Mouse (Mus musculus) CH12.LX (cell line): ENCODE data around the gene Tpi1. TPM values are rescaled to one million over a fixed set of nuclear protein-coding genes. Genes with fewer than 3 reads are reported as not detected.

Source experiments
- DNase-seq: peaks from one replicate; pipeline ENCODE4 v3.0.0-alpha.2; 2013; ENCODE audit errors: extremely low read depth
- H3K27ac ChIP-seq: 2 replicates; pipeline ENCODE4 v1.5.1; 2012; ENCODE audit warnings: low read depth, mild to moderate bottlenecking, control low read depth, moderate library complexity; ENCODE audit not compliant: insufficient read depth
- H3K27me3 ChIP-seq: replicated peaks from 2 replicates; pipeline ENCODE3; 2012; ENCODE audit warnings: inconsistent platforms
- H3K36me3 ChIP-seq, 2 experiments: replicated peaks in 1 of 2; 2 replicates each; pipeline versions ENCODE3 to v1.6.1; 2012; ENCODE audit warnings: inconsistent platforms in 1 of 2, low read length in 1 of 2, mild to moderate bottlenecking in 1 of 2, mixed read lengths in 1 of 2, moderate library complexity in 1 of 2; ENCODE audit not compliant: control insufficient read depth in 1 of 2, insufficient read depth in 1 of 2
- H3K4me1 ChIP-seq, 2 experiments: 2 replicates each; pipeline ENCODE4 v1.6.1; 2012; ENCODE audit warnings: inconsistent platforms in 1 of 2, moderate library complexity in 1 of 2; ENCODE audit not compliant: insufficient read depth in 2 of 2, control insufficient read depth in 1 of 2
- H3K4me2 ChIP-seq: 2 replicates; pipeline ENCODE4 v1.6.1; 2012; ENCODE audit warnings: low read depth, mild to moderate bottlenecking, control low read depth; ENCODE audit not compliant: poor library complexity, insufficient read depth, severe bottlenecking
- H3K4me3 ChIP-seq, 3 experiments: fragments of 150-350 bp in 1 of 3; sonication (generic) in 1 of 3; replicated peaks in 1 of 3; 2 replicates each; pipeline versions ENCODE3 to v1.5.1; 2011 to 2012; ENCODE audit warnings: low read depth in 2 of 3, low read length in 2 of 3, mild to moderate bottlenecking in 2 of 3, moderate library complexity in 2 of 3, control low read depth in 1 of 3, improper control_type of control experiment in 1 of 3, inconsistent platforms in 1 of 3, mixed read lengths in 1 of 3; ENCODE audit not compliant: poor library complexity in 1 of 3
- H3K79me2 ChIP-seq: replicated peaks from 2 replicates; pipeline ENCODE4 v1.6.1; 2012; ENCODE audit warnings: mild to moderate bottlenecking, moderate library complexity; ENCODE audit not compliant: control insufficient read depth, poor library complexity, insufficient read depth, severe bottlenecking; ENCODE audit errors: extremely low read depth
- H3K9ac ChIP-seq: 2 replicates; pipeline ENCODE4 v1.6.1; 2012; ENCODE audit warnings: low read depth, mild to moderate bottlenecking, control low read depth, moderate library complexity; ENCODE audit not compliant: insufficient read depth
- H3K9me3 ChIP-seq: replicated peaks from 2 replicates; pipeline ENCODE3; 2012; ENCODE audit warnings: low read length, inconsistent platforms, mixed read lengths
- CHD2 ChIP-seq: IDR thresholded peaks from 2 replicates; pipeline ENCODE4 v1.6.1; 2011; ENCODE audit warnings: low read length, improper control_type of control experiment
- CTCF ChIP-seq, 2 experiments: IDR thresholded peaks in 1 of 2; conservative IDR thresholded peaks in 1 of 2; 2 replicates each; pipeline ENCODE4 v1.5.1; 2011 to 2012; ENCODE audit warnings: low read depth in 2 of 2, low read length in 2 of 2, improper control_type of control experiment in 1 of 2, inconsistent platforms in 1 of 2, mild to moderate bottlenecking in 1 of 2, moderate library complexity in 1 of 2
- E2F4 ChIP-seq: IDR thresholded peaks from 2 replicates; pipeline ENCODE4 v1.6.1; 2011; ENCODE audit warnings: low read depth, low read length, improper control_type of control experiment; ENCODE audit not compliant: insufficient replicate concordance
- ELF1 ChIP-seq: IDR thresholded peaks from 2 replicates; pipeline ENCODE4 v1.6.1; 2014; ENCODE audit warnings: low read depth, mild to moderate bottlenecking, inconsistent platforms, low read length, improper control_type of control experiment
- EP300 ChIP-seq: IDR thresholded peaks from 2 replicates; pipeline ENCODE4 v1.6.1; 2011; ENCODE audit warnings: low read length, improper control_type of control experiment
- ETS1 ChIP-seq: conservative IDR thresholded peaks from 2 replicates; pipeline ENCODE4 v1.6.1; 2012; ENCODE audit warnings: low read depth, mild to moderate bottlenecking, inconsistent platforms, low read length, improper control_type of control experiment, moderate library complexity
- GABPA ChIP-seq: IDR thresholded peaks from 2 replicates; pipeline ENCODE4 v1.6.1; 2012; ENCODE audit warnings: low read depth, low read length, improper control_type of control experiment, inconsistent platforms; ENCODE audit not compliant: insufficient replicate concordance
- HCFC1 ChIP-seq: IDR thresholded peaks from 2 replicates; pipeline ENCODE4 v1.6.1; 2012; ENCODE audit warnings: low read depth, mild to moderate bottlenecking, inconsistent platforms, low read length, improper control_type of control experiment
- IRF4 ChIP-seq: IDR thresholded peaks from 2 replicates; pipeline ENCODE4 v1.6.1; 2014; ENCODE audit warnings: low read depth, mild to moderate bottlenecking, inconsistent platforms, low read length, improper control_type of control experiment
- JUN ChIP-seq: IDR thresholded peaks from 2 replicates; pipeline ENCODE4 v1.6.1; 2011; ENCODE audit warnings: low read depth, mild to moderate bottlenecking, low read length, improper control_type of control experiment, moderate library complexity; ENCODE audit not compliant: insufficient read depth
- MAFK ChIP-seq: IDR thresholded peaks from 2 replicates; pipeline ENCODE4 v1.6.1; 2011; ENCODE audit warnings: low read length, improper control_type of control experiment; ENCODE audit not compliant: insufficient replicate concordance
- MAX ChIP-seq: IDR thresholded peaks from 2 replicates; pipeline ENCODE4 v1.6.1; 2011; ENCODE audit warnings: low read length, improper control_type of control experiment
- MEF2A ChIP-seq: IDR thresholded peaks from 2 replicates; pipeline ENCODE4 v1.6.1; 2014; ENCODE audit warnings: low read depth, mild to moderate bottlenecking, inconsistent platforms, low read length, improper control_type of control experiment, borderline replicate concordance
- MYC ChIP-seq: IDR thresholded peaks from 2 replicates; pipeline ENCODE4 v1.6.1; 2011; ENCODE audit warnings: low read depth, mild to moderate bottlenecking, improper control_type of control experiment, low read length
- POLR2A ChIP-seq: IDR thresholded peaks from 2 replicates; pipeline ENCODE4 v1.6.1; 2011; ENCODE audit warnings: low read depth, mild to moderate bottlenecking, improper control_type of control experiment, low read length
- RAD21 ChIP-seq: IDR thresholded peaks from 2 replicates; pipeline ENCODE4 v1.6.1; 2011; ENCODE audit warnings: low read depth, mild to moderate bottlenecking, low read length, improper control_type of control experiment, moderate library complexity
- SIN3A ChIP-seq: IDR thresholded peaks from 2 replicates; pipeline ENCODE4 v1.6.1; 2012; ENCODE audit warnings: low read length, improper control_type of control experiment, inconsistent platforms
- SMC3 ChIP-seq: IDR thresholded peaks from 2 replicates; pipeline ENCODE4 v1.6.1; 2011; ENCODE audit warnings: low read depth, low read length, improper control_type of control experiment
- TCF12 ChIP-seq: IDR thresholded peaks from 2 replicates; pipeline ENCODE4 v1.6.1; 2014; ENCODE audit warnings: low read depth, mild to moderate bottlenecking, inconsistent platforms, low read length, improper control_type of control experiment
- USF2 ChIP-seq: conservative IDR thresholded peaks from 2 replicates; pipeline ENCODE4 v1.6.1; 2011; ENCODE audit warnings: low read depth, low read length, improper control_type of control experiment
- ZC3H11A ChIP-seq: IDR thresholded peaks from 2 replicates; pipeline ENCODE4 v1.6.1; 2012; ENCODE audit warnings: low read depth, mild to moderate bottlenecking, inconsistent platforms, low read length, improper control_type of control experiment
- dilution Hi-C: fragments of 300-500 bp; cut with MboI; formaldehyde crosslinking; loops from 2 replicates; pipeline ENCODE4 v1.14.3; 2020; ENCODE audit warnings: low sequenced_read_pairs; ENCODE audit not compliant: extremely low pct_unique_long_range_greater_than_20kb, extremely low pct_ligation_motif_present
- in situ Hi-C: fragments of 300-500 bp; cut with MboI; formaldehyde crosslinking; loops from 3 replicates; pipeline ENCODE4 v1.14.3; 2019; ENCODE audit warnings: low sequenced_read_pairs, low pct_ligation_motif_present, low pct_unique_long_range_greater_than_20kb, mixed read lengths
- polyA plus RNA-seq: library from polyadenylated mRNA; unstranded; fragments of >175 nt; gene quantifications from 2 replicates; pipeline ENCODE4 v1.2.1, GENCODE M21; 2012; ENCODE audit warnings: low read depth; ENCODE audit not compliant: insufficient read length
- total RNA-seq, 2 experiments: library from RNA; depleted of rRNA; stranded (reverse); fragments of 300-350 nt in 1 of 2; fragments of >200 nt in 1 of 2; gene quantifications; 2 replicates each; pipeline ENCODE4 v1.2.3; 2012 to 2014

Tpi1 gene
- total and polyA plus RNA-seq, 3 experiments: 758 to 1,645 (median 1,303) TPM

DNA sequence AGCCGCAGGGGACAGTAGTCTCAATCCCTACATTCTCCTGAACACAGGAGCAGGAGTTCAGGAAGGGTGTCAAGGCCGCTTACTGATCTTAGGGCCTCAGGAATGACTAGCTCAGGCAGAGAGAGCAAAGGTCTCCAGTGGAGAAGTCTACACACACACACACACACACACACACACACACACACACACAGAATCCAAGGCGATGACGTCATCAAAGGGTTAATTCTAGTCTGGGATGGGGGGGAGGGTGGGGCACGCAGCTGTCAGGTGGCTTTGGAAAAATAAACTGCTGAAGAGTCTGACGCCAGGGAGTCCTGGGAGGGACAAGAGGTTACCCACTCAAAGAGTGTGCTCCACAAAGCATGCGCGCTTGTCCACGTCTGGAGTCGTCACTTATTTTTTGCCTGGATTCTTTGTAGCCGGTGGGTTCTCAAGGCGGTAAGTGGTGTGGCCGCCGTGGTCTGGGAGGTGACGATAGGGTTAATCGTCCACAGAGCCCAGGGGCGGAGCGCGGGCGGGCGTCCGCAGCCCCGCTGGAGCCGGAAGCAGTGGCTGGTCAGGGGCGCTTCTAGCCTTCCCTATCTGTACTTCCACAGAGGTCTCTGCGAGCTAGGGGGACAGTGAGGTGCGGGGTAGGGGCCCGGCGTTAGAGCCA lies 5.6 kb downstream of the Tpi1 start, which contains the start of gene Spsb2:
Gene Spsb2 (plus strand): TSS at position 304 of the 655 bp plus-strand sequence.
- dilution Hi-C loops (no loop called here), in situ Hi-C loops (no loop called here)
- H3K79me2 ChIP-seq: peaks cover 19% of the 10 kb centered on the region
- H3K27ac ChIP-seq: peak within 1 kb of the TSS; percentile 47
- no peak for TF ChIP-seq RAD21
- 0 out of 2 replicates have a peak, but pooled peaks have one; percentile 11 for TF ChIP-seq TCF12
- TF ChIP-seq ELF1: peak; percentile 48
- no peak for TF ChIP-seq JUN
- peak within 1 kb of the TSS; percentile 26 for H3K4me2 ChIP-seq
- H3K9me3 ChIP-seq: peaks cover 2% of the 10 kb centered on the region
- H3K4me1 ChIP-seq: peaks cover 0 to 46% of the 10 kb centered on the region in 2 experiments; a peak in 2 of 4 replicates
- no peaks in the 10 kb centered on the region for H3K27me3 ChIP-seq
- H3K36me3 ChIP-seq: peaks cover 23 to 52% of the 10 kb centered on the region in 2 experiments
- peak within 1 kb of the TSS in 2 of 3 experiments; percentile 30 to 66 for H3K4me3 ChIP-seq
- H3K9ac ChIP-seq: peak within 1 kb of the TSS; percentile 62
- no peak for DNase-seq

DNA sequence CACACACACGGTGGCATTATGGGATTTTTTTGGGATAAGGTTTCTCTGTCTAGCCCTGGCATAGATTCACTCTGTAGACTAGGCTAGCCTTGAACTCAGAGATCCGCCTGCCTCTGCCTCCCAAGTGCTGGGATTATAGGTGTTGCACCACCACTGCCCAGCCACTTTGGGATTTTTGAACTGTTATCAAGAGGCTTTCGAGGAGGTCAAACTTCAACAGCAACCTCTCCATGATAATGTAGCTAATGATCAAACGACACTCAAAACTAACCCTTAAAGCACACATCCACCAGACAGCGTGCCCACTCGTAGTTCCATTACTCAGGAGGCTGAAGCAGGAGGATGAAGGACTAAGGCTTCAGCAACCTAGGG lies 6.1 kb downstream of the Tpi1 start:
- Histone ChIP-seq H3K4me2 (peak overlapping the region; percentile 17; the same call in 1 of the 2 replicates), H3K4me3 (no peak overlapping the region), H3K4me1 (peaks cover 0 to 46% of the 10 kb centered on the region in 2 experiments; a peak in 2 of 4 replicates)
- TF ChIP-seq GABPA (no peak), ZC3H11A (no peak), POLR2A (no peak), CTCF (conservative IDR thresholded peaks at IDR 0.05 in 1 of 2, IDR thresholded peaks at IDR 0.05 in 1 of 2; ENCODE audit: low read depth in 2 of 2, low read length in 2 of 2) (no peak), USF2 (no peak), MAFK (no peak), SMC3 (no peak), MEF2A (no peak), EP300 (no peak), MAX (no peak), IRF4 (no peak), ETS1 (no peak), SIN3A (no peak), MYC (no peak), E2F4 (no peak), CHD2 (no peak), ELF1 (no peak), HCFC1 (no peak)
- TF ChIP-seq, all 38 proteins: peak for 0
- in situ Hi-C loops: no loop called here
- H3K9ac ChIP-seq: no peak overlapping the region
- dilution Hi-C loops: no loop called here
- peaks cover 23 to 52% of the 10 kb centered on the region in 2 experiments for H3K36me3 ChIP-seq
- no peak for DNase-seq
- no peak overlapping the region for H3K27ac ChIP-seq
- H3K9me3 ChIP-seq: peaks cover 4% of the 10 kb centered on the region
- no peaks in the 10 kb centered on the region for H3K27me3 ChIP-seq
- H3K79me2 ChIP-seq: peaks cover 14% of the 10 kb centered on the region
